Mouse (Mus musculus): ENCODE results near the gene Ftl1. TPM values are rescaled to one million over a fixed set of nuclear protein-coding genes. Genes with fewer than 3 reads are reported as not detected.

The Ftl1 gene
- polyA plus RNA-seq, 1 experiment from 2014 or later: 5,416 TPM

DNA sequence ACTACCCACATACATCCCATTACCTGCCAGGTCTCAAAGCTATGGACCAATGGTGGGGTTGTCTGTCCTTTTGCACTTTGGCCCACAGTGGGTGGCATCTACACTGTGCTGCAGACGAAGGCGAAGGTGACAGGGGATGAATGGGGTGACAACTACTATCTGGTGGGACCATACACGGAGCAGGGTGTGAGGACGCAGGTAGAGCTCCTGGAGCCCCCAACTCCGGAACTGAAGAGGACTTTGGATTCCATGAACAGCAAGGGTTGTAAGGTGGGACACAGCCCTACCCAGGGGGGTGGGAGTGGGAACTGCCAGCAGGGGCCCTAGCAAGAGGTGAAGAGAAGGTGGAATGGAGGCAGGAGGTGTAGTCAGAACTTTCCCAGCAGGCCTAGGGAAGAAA lies 23.2 kb downstream of the Ftl1 start:
- peak overlapping the region; percentile 35; the same call in 1 of the 2 replicates for H3K4me3 ChIP-seq
- no peak for DNase-seq (ENCODE audit: low spot score)
- peaks cover 52% of the 10 kb centered on the region for H3K4me1 ChIP-seq
- H3K36me3 ChIP-seq: peaks cover 38% of the 10 kb centered on the region
- 93% methylated on average over 5 of the region's 5 CpGs for WGBS
- H3K27ac ChIP-seq: no peak overlapping the region; the same call in 1 of the 2 replicates
- H3K9me3 ChIP-seq (replicated peaks): no peaks in the 10 kb centered on the region
- H3K27me3 ChIP-seq (ENCODE audit: low read depth, poor library complexity, severe bottlenecking): no peaks in the 10 kb centered on the region

DNA sequence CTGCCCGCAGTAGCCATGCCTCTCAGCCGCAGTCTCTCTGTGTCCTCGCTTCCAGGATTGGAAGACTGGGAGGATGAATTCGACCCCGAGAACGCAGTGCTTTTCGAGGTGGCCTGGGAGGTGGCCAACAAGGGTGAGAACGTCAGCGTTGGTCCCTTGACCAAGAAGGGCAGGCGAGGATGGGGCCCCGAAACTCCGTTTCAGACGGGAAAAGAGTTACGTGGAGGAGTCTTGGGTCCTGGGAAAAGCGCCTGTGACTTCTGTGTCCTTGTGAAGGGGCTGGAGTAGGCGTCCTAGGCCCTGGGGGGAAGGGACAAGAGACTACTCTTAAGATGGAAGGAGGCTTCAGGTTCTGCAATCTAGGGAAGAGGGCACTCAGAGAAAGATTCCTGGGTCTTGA lies 24.6 kb downstream of the Ftl1 start:
- Histone ChIP-seq H3K4me3 (peak overlapping the region; percentile 78), H3K36me3 (peaks cover 38% of the 10 kb centered on the region), H3K9me3 (replicated peaks) (no peaks in the 10 kb centered on the region), H3K27me3 (ENCODE audit: low read depth, poor library complexity, severe bottlenecking) (no peaks in the 10 kb centered on the region), H3K27ac (peak overlapping the region; percentile 88), H3K4me1 (peaks cover 52% of the 10 kb centered on the region)
- 2% methylated on average over 16 of the region's 16 CpGs for WGBS
- DNase-seq (ENCODE audit: low spot score): no peak

GRCm38 (mm10) chr7:45434203-45435015 lies 25.3 kb downstream of the Ftl1 start, which contains the start of gene Gys1:
Gene Gys1, plus strand, starts transcription at chr7:45434844.
- no peaks in the 10 kb centered on the region for H3K9me3 ChIP-seq (replicated peaks)
- peaks cover 52% of the 10 kb centered on the region for H3K4me1 ChIP-seq
- peak within 1 kb of the TSS; percentile 78 for H3K4me3 ChIP-seq
- peak within 1 kb of the TSS; percentile 88 for H3K27ac ChIP-seq
- peaks cover 38% of the 10 kb centered on the region for H3K36me3 ChIP-seq
- peak; percentile 100 for DNase-seq (ENCODE audit: low spot score)
- H3K27me3 ChIP-seq (ENCODE audit: low read depth, poor library complexity, severe bottlenecking): no peaks in the 10 kb centered on the region
- under 1% methylated on average over 45 of the region's 45 CpGs for WGBS

GRCm38 (mm10) chr7:45433835-45434202 lies 25.9 kb downstream of the Ftl1 start:
- Histone ChIP-seq H3K36me3 (peaks cover 41% of the 10 kb centered on the region), H3K4me1 (peaks cover 52% of the 10 kb centered on the region), H3K4me3 (peak overlapping the region; percentile 78), H3K9me3 (replicated peaks) (no peaks in the 10 kb centered on the region), H3K27me3 (ENCODE audit: low read depth, poor library complexity, severe bottlenecking) (no peaks in the 10 kb centered on the region), H3K27ac (peak overlapping the region; percentile 88)
- no peak for DNase-seq (ENCODE audit: low spot score)
- WGBS: under 1% methylated on average over 7 of the region's 7 CpGs

GRCm38 (mm10) chr7:45426556-45426955 lies 33.1 kb downstream of the Ftl1 start:
- H3K4me3 ChIP-seq: no peak overlapping the region
- 95% methylated on average over 8 of the region's 8 CpGs for WGBS

GRCm38 (mm10) chr7:45421194-45421593 lies 38.5 kb downstream of the Ftl1 start:
- Histone ChIP-seq H3K36me3 (peaks cover 58% of the 10 kb centered on the region), H3K9me3 (replicated peaks) (no peaks in the 10 kb centered on the region), H3K4me1 (peaks cover 22% of the 10 kb centered on the region), H3K4me3 (no peak overlapping the region), H3K27me3 (ENCODE audit: low read depth, poor library complexity, severe bottlenecking) (peaks cover 61% of the 10 kb centered on the region), H3K27ac (no peak overlapping the region)
- no peak for DNase-seq (ENCODE audit: low spot score)
- WGBS: 91% methylated on average over 14 of the region's 14 CpGs

More at GRCm38 (mm10) chr7:45426556-45426955, 33.1 kb downstream of the Ftl1 start:
- Histone ChIP-seq H3K9me3 (replicated peaks) (no peaks in the 10 kb centered on the region), H3K27me3 (ENCODE audit: low read depth, poor library complexity, severe bottlenecking) (peaks cover 7% of the 10 kb centered on the region), H3K4me1 (no peaks in the 10 kb centered on the region), H3K36me3 (peaks cover 100% of the 10 kb centered on the region), H3K27ac (no peak overlapping the region)
- DNase-seq (ENCODE audit: low spot score): no peak

DNA sequence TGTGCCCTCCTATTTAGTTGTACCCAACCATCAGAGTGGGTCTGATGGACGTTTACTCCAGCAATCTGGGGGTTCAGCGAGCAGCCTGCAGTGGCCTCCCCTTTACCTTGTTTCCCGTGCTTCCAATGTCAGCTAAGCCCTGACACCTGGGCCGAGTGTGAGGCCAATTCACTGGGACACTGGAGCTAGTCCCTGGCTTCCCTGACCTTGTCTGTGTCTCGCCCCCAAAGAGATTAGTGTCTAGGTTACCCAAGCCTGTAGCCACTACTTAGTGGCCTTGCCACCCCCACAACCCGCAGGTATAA lies 39.1 kb downstream of the Ftl1 start, which contains the start of gene Lhb:
Gene Lhb (plus strand): TSS at position 206 of the 305 bp plus-strand sequence.
- Histone ChIP-seq H3K27ac (0 out of 2 replicates have a peak within 1 kb of the TSS, but pooled peaks have one; percentile 10), H3K4me3 (peak within 1 kb of the TSS; percentile 20; the same call in 1 of the 2 replicates), H3K9me3 (replicated peaks) (no peaks in the 10 kb centered on the region), H3K4me1 (peaks cover 26% of the 10 kb centered on the region), H3K27me3 (ENCODE audit: low read depth, poor library complexity, severe bottlenecking) (peaks cover 67% of the 10 kb centered on the region), H3K36me3 (peaks cover 52% of the 10 kb centered on the region)
- no peak for DNase-seq (ENCODE audit: low spot score)
- WGBS: 55% methylated on average over 6 of the region's 6 CpGs

- peaks cover 30% of the 10 kb centered on the region for H3K4me1 ChIP-seq
- peak overlapping the region; percentile 20; the same call in 1 of the 2 replicates for H3K4me3 ChIP-seq
- no peaks in the 10 kb centered on the region for H3K9me3 ChIP-seq (replicated peaks)
- 0 out of 2 replicates have a peak overlapping the region, but pooled peaks have one; percentile 10 for H3K27ac ChIP-seq
- peak; percentile 61 for DNase-seq (ENCODE audit: low spot score)
- peaks cover 72% of the 10 kb centered on the region for H3K27me3 ChIP-seq (ENCODE audit: low read depth, poor library complexity, severe bottlenecking)
- H3K36me3 ChIP-seq: peaks cover 47% of the 10 kb centered on the region
- WGBS: 9% methylated on average over 27 of the region's 27 CpGs
Observed at GRCm38 (mm10) chr7:45419859-45420614, 39.6 kb downstream of the Ftl1 start.

GRCm38 (mm10) chr7:45417962-45418492 lies 41.7 kb downstream of the Ftl1 start:
- peaks cover 92% of the 10 kb centered on the region for H3K27me3 ChIP-seq (ENCODE audit: low read depth, poor library complexity, severe bottlenecking)
- no peak overlapping the region for H3K27ac ChIP-seq
- H3K4me1 ChIP-seq: peaks cover 48% of the 10 kb centered on the region
- H3K9me3 ChIP-seq (replicated peaks): no peaks in the 10 kb centered on the region
- H3K4me3 ChIP-seq: peak overlapping the region; percentile 16; the same call in 1 of the 2 replicates
- H3K36me3 ChIP-seq: peaks cover 26% of the 10 kb centered on the region
- 10% methylated on average over 13 of the region's 13 CpGs for WGBS
- no peak for DNase-seq (ENCODE audit: low spot score)

GRCm38 (mm10) chr7:45415636-45416035 lies 44.0 kb downstream of the Ftl1 start:
- no peaks in the 10 kb centered on the region for H3K9me3 ChIP-seq (replicated peaks)
- H3K27ac ChIP-seq: peak overlapping the region; percentile 57; the same call in 1 of the 2 replicates
- no peak for DNase-seq (ENCODE audit: low spot score)
- H3K4me3 ChIP-seq: peak overlapping the region; percentile 28
- H3K36me3 ChIP-seq: peaks cover 3% of the 10 kb centered on the region
- peaks cover 47% of the 10 kb centered on the region for H3K4me1 ChIP-seq
- 11% methylated on average over 37 of the region's 37 CpGs for WGBS
- H3K27me3 ChIP-seq (ENCODE audit: low read depth, poor library complexity, severe bottlenecking): peaks cover 100% of the 10 kb centered on the region

DNA sequence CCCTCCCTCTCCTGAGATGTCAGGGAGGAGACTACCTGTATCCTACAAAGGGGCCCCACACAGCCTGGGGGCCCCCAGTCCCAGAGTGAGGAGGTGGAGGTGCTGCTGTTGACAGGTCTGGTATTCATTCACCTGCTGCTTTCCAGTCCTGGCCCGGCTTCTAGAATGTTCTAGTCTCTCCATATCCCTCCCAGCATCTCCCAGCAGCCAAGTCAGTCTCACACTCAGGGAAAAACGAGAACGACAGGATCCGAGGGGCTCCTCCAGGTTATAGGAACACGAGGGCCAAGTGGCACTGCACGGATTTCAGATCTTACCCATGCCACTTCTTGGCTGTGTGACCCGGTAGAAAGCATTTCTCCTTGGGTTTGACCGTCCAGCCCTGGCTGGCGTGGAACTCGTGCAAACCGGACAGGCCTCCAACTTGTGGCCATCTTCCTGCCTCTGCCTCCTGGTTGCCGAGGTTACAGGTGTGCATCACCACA lies 44.9 kb downstream of the Ftl1 start:
- whole genome bisulfite sequencing: 37% methylated on average over 12 of the region's 12 CpGs
- Histone ChIP-seq H3K27ac (no peak overlapping the region), H3K36me3 (no peaks in the 10 kb centered on the region), H3K27me3 (ENCODE audit: low read depth, poor library complexity, severe bottlenecking) (peaks cover 100% of the 10 kb centered on the region), H3K9me3 (replicated peaks) (no peaks in the 10 kb centered on the region), H3K4me1 (peaks cover 39% of the 10 kb centered on the region), H3K4me3 (no peak overlapping the region)
- DNase-seq (ENCODE audit: low spot score): no peak

DNA sequence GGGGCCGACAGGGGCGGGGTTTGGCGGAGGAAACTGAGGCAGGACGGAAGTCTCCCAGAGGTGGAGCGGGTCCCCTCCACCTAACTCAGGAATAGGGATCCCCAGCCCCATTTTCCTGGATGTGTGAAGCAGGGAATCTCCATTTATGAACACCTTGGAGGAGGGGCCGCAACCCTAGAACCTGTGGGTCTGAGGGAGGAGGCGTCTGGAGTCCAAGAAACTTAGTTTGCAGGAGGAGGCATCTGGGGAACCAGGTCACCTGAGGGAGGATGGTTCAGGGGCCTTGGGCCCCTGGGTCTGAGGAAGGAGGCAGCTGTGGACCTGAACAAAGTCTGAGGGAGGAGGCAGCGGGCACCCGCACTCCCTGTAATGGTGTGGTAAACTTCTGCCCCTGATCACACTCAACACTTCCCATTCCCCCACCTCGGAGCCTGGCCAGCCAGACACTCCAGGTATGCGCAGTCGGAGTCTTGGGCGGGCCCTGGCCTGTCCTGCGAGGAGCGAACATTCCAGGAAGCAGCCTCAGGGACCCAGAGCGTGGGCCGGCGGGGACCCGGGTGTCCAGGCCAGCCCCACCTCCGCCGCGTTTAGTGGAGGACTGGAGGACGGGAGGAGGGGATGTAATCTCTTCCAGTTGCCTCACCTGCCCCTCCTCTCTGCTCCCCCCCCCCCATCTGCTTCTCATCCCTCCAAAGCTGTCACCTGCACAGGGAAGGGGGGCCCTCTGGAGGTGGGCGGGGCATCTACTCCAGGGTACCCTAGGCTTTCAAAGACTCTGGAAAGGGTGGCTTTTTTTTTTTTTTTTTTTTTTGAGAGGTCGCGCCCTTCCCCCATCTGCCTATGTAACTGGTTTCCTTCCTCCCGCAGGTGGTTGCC lies 45.6 kb downstream of the Ftl1 start:
- DNase-seq (ENCODE audit: low spot score): peak; percentile 60
- Histone ChIP-seq H3K27me3 (ENCODE audit: low read depth, poor library complexity, severe bottlenecking) (peaks cover 100% of the 10 kb centered on the region), H3K4me1 (peaks cover 37% of the 10 kb centered on the region), H3K27ac (peak overlapping the region; percentile 76), H3K36me3 (no peaks in the 10 kb centered on the region), H3K4me3 (peak overlapping the region; percentile 67), H3K9me3 (replicated peaks) (no peaks in the 10 kb centered on the region)
- 2% methylated on average over 27 of the region's 27 CpGs for WGBS

Measured in limb, embryonic 10.5 days (tissue).